Mouse (Mus musculus): Measurements from ENCODE around the gene Erv3. TPM values are rescaled to one million over a fixed set of nuclear protein-coding genes. Genes with fewer than 3 reads are reported as not detected.

Erv3 gene
- polyA plus RNA-seq, 1 experiment from 2014 or later: not detected

GRCm38 (mm10) chr2:131805306-131805705 lies 54.2 kb downstream of the Erv3 start:
- Histone ChIP-seq H3K9me3 (ENCODE audit: control insufficient read depth, low read length) (no peaks in the 10 kb centered on the region), H3K27ac (ENCODE audit: low read length) (no peak overlapping the region), H3K36me3 (ENCODE audit: control insufficient read depth, insufficient read depth, low read length) (no peaks in the 10 kb centered on the region), H3K4me2 (ENCODE audit: low read depth, low read length) (no peak overlapping the region), H3K4me3 (ENCODE audit: low read length) (no peak overlapping the region), H3K27me3 (ENCODE audit: control insufficient read depth, insufficient read depth, low read depth, low read length) (no peaks in the 10 kb centered on the region), H3K4me1 (replicated peaks; ENCODE audit: control insufficient read depth, insufficient read depth, low read length) (no peaks in the 10 kb centered on the region), H3K9ac (ENCODE audit: low read length) (no peak overlapping the region)
- 81% methylated on average over 1 of the region's 1 CpGs for WGBS
- ATAC-seq (ENCODE audit: low read depth): no peak

- Histone ChIP-seq H3K4me3 (ENCODE audit: low read length) (no peak overlapping the region), H3K9ac (ENCODE audit: low read length) (no peak overlapping the region), H3K9me3 (ENCODE audit: control insufficient read depth, low read length) (no peaks in the 10 kb centered on the region), H3K4me2 (ENCODE audit: low read depth, low read length) (no peak overlapping the region), H3K27me3 (ENCODE audit: control insufficient read depth, insufficient read depth, low read depth, low read length) (no peaks in the 10 kb centered on the region), H3K36me3 (ENCODE audit: control insufficient read depth, insufficient read depth, low read length) (no peaks in the 10 kb centered on the region), H3K27ac (ENCODE audit: low read length) (no peak overlapping the region), H3K4me1 (replicated peaks; ENCODE audit: control insufficient read depth, insufficient read depth, low read length) (no peaks in the 10 kb centered on the region)
- no peak for ATAC-seq (ENCODE audit: low read depth)
- 50% methylated on average over 3 of the region's 3 CpGs for WGBS
Observed at GRCm38 (mm10) chr2:131803801-131804200, 55.7 kb downstream of the Erv3 start.

Other genes starting within 250 kb of the Erv3 start
- gene Prnp, start 50.2 kb upstream of the Erv3 start, polyA plus RNA-seq (2015; fragmentation: Nextera tagmentation; extraction: Ambion mirVana): 56.7 and 60.4 TPM in 2 replicates
- not detected in 2 replicates for gene Prn, start 50.2 kb upstream of the Erv3 start, polyA plus RNA-seq (2015; fragmentation: Nextera tagmentation; extraction: Ambion mirVana)
- gene Prnd, start 91.1 kb upstream of the Erv3 start, polyA plus RNA-seq (2015; fragmentation: Nextera tagmentation; extraction: Ambion mirVana): 33.6 and 38.3 TPM in 2 replicates
- 14.5 and 14.6 TPM in 2 replicates for gene Rassf2, start 170.5 kb upstream of the Erv3 start, polyA plus RNA-seq (2015; fragmentation: Nextera tagmentation; extraction: Ambion mirVana)

All from lung, embryonic 16.5 days (tissue).